Mouse (Mus musculus): ENCODE measurements around the gene Foxp3. TPM values are rescaled to one million over a fixed set of nuclear protein-coding genes. Genes with fewer than 3 reads are reported as not detected.

Gene Foxp3
- total and polyA plus RNA-seq, 2 experiments from 2014 or later = not detected

DNA sequence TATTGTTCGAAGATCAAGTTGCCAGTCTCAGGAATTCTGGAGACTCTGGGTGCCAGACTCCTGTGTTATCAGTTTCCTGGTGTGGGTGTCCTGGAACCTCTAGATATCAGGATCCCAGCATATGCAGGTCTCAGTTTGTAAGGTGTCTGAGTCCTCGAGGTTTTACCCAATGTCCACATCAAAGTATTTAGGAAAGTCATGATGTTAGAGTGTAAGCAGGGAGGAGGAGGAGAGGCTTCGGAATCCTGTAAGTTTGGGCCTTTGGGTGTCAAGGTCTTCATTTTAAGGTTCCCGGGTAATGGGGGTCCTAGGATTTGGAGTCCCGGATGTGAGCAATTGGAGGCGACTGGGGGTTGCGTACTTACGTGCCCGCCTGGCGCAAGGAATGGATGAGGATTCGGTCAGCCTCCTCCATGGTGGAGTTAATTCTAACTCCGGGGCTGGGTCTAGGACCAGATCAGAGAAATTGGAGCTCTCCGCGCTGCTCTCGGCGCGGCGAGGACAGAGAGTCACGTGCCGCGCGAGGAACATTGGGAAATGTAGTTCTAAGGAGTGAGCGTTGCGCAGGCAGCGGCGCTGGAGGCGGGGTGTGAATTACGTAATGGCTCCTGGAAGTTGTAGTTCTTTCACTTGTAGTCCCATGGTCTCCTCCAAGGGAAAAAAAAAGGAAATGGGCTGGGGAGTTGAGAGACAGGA is 31.6 kb downstream of the Foxp3 start, which contains the start of gene Ccdc22:
TSS of gene Ccdc22 (minus strand) at position 639 of the 696 bp plus-strand sequence.
- WGBS = 16% methylated on average over 28 of the region's 28 CpGs
- Histone ChIP-seq H3K4me3 (ENCODE audit: low read depth, low read length) (peak within 1 kb of the TSS; percentile 54), H3K27ac (ENCODE audit: low read depth) (no peak within 1 kb of the TSS), H3K27me3 (ENCODE audit: control insufficient read depth, insufficient read depth, low read length) (no peaks in the 10 kb centered on the region), H3K4me1 (ENCODE audit: control insufficient read depth, insufficient read depth) (no peaks in the 10 kb centered on the region), H3K36me3 (replicated peaks; ENCODE audit: control insufficient read depth, insufficient read depth, low read length) (no peaks in the 10 kb centered on the region), H3K9me3 (replicated peaks; ENCODE audit: control insufficient read depth, low read length) (no peaks in the 10 kb centered on the region), H3K4me2 (ENCODE audit: low read depth, low read length) (peak within 1 kb of the TSS; percentile 66), H3K9ac (replicated peaks; ENCODE audit: low read depth, low read length) (no peak within 1 kb of the TSS)
- TF ChIP-seq CTCF (IDR thresholded peaks at IDR 0.05; ENCODE audit: low read depth) (no peak), EP300 (IDR thresholded peaks at IDR 0.05; ENCODE audit: low read depth) (no peak)
- DNase-seq (ENCODE audit: low spot score) (peak; percentile 85), ATAC-seq (ENCODE audit: insufficient read depth, low read depth) (peak; percentile 95)

DNA sequence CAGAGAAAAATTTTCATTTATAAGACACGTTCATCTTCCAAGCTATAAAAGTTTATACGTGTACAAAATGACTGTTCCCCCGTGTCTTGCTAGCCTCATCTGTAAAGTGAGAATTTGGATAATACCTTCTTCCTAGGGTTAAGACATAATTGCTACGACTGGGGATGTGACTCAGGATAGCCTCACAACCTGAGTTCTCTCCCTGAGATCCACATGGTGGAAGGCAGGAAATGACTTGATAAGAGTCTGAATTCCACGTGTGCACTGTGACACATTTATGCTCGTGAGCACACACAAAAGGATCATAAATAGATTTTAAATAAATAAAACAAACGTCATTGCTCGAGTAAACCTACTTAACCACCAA is 32.1 kb downstream of the Foxp3 start:
- Histone ChIP-seq H3K27me3 (ENCODE audit: control insufficient read depth, insufficient read depth, low read length) (no peaks in the 10 kb centered on the region), H3K27ac (ENCODE audit: low read depth) (no peak overlapping the region), H3K9me3 (replicated peaks; ENCODE audit: control insufficient read depth, low read length) (no peaks in the 10 kb centered on the region), H3K9ac (replicated peaks; ENCODE audit: low read depth, low read length) (no peak overlapping the region), H3K4me3 (ENCODE audit: low read depth, low read length) (peak overlapping the region; percentile 54; the same call in 1 of the 2 replicates), H3K4me2 (ENCODE audit: low read depth, low read length) (no peak overlapping the region), H3K4me1 (ENCODE audit: control insufficient read depth, insufficient read depth) (no peaks in the 10 kb centered on the region), H3K36me3 (replicated peaks; ENCODE audit: control insufficient read depth, insufficient read depth, low read length) (no peaks in the 10 kb centered on the region)
- no peak for DNase-seq (ENCODE audit: low spot score)
- no peak for TF ChIP-seq EP300 (IDR thresholded peaks at IDR 0.05; ENCODE audit: low read depth)
- no peak for TF ChIP-seq CTCF (IDR thresholded peaks at IDR 0.05; ENCODE audit: low read depth)
- no peak for ATAC-seq (ENCODE audit: insufficient read depth, low read depth)
- 38% methylated on average over 8 of the region's 8 CpGs for WGBS

GRCm38 (mm10) chrX:7606783-7607182 is 33.3 kb downstream of the Foxp3 start, which contains the start of gene Cacna1f:
Gene Cacna1f, plus strand, starts transcription at chrX:7607083.
- no peaks in the 10 kb centered on the region for H3K36me3 ChIP-seq (replicated peaks; ENCODE audit: control insufficient read depth, insufficient read depth, low read length)
- no peaks in the 10 kb centered on the region for H3K27me3 ChIP-seq (ENCODE audit: control insufficient read depth, insufficient read depth, low read length)
- H3K4me3 ChIP-seq (ENCODE audit: low read depth, low read length) = no peak within 1 kb of the TSS
- no peaks in the 10 kb centered on the region for H3K9me3 ChIP-seq (replicated peaks; ENCODE audit: control insufficient read depth, low read length)
- H3K4me1 ChIP-seq (ENCODE audit: control insufficient read depth, insufficient read depth) = no peaks in the 10 kb centered on the region
- no peak within 1 kb of the TSS for H3K27ac ChIP-seq (ENCODE audit: low read depth)
- WGBS = 54% methylated on average over 6 of the region's 6 CpGs
- TF ChIP-seq EP300 (IDR thresholded peaks at IDR 0.05; ENCODE audit: low read depth) = no peak
- TF ChIP-seq CTCF (IDR thresholded peaks at IDR 0.05; ENCODE audit: low read depth) = no peak
- H3K9ac ChIP-seq (replicated peaks; ENCODE audit: low read depth, low read length) = no peak within 1 kb of the TSS
- no peak within 1 kb of the TSS for H3K4me2 ChIP-seq (ENCODE audit: low read depth, low read length)
- DNase-seq (ENCODE audit: low spot score) (no peak), ATAC-seq (ENCODE audit: insufficient read depth, low read depth) (no peak)

DNA sequence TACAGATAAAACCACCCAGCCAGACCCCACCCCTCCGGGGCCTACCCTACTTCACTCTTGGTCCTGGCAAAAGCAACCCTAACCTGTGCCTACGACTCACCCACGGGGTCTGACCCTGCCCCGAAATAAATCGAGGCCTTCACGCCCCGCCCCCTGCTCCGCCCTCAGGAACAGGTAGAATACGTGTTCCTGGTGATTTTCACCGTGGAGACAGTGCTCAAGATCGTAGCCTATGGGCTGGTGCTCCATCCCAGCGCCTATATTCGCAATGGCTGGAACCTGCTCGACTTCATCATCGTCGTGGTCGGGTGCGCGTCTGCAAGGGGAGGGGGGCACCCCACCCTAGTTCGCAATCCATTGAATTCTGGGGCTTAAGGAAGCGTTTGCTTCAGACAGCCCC is 36.6 kb downstream of the Foxp3 start:
- no peak for DNase-seq (ENCODE audit: low spot score)
- no peaks in the 10 kb centered on the region for H3K36me3 ChIP-seq (replicated peaks; ENCODE audit: control insufficient read depth, insufficient read depth, low read length)
- no peak overlapping the region for H3K27ac ChIP-seq (ENCODE audit: low read depth)
- ATAC-seq (ENCODE audit: insufficient read depth, low read depth) = no peak
- no peaks in the 10 kb centered on the region for H3K27me3 ChIP-seq (ENCODE audit: control insufficient read depth, insufficient read depth, low read length)
- peak overlapping the region; percentile 33 for H3K4me3 ChIP-seq (ENCODE audit: low read depth, low read length)
- H3K9ac ChIP-seq (replicated peaks; ENCODE audit: low read depth, low read length) = no peak overlapping the region
- WGBS = 22% methylated on average over 21 of the region's 21 CpGs
- no peaks in the 10 kb centered on the region for H3K4me1 ChIP-seq (ENCODE audit: control insufficient read depth, insufficient read depth)
- TF ChIP-seq CTCF (IDR thresholded peaks at IDR 0.05; ENCODE audit: low read depth) = no peak
- no peak for TF ChIP-seq EP300 (IDR thresholded peaks at IDR 0.05; ENCODE audit: low read depth)
- H3K4me2 ChIP-seq (ENCODE audit: low read depth, low read length) = peak overlapping the region; percentile 60
- no peaks in the 10 kb centered on the region for H3K9me3 ChIP-seq (replicated peaks; ENCODE audit: control insufficient read depth, low read length)

GRCm38 (mm10) chrX:7610536-7611258 is 37.3 kb downstream of the Foxp3 start:
- Histone ChIP-seq H3K9ac (replicated peaks; ENCODE audit: low read depth, low read length) (no peak overlapping the region), H3K27ac (ENCODE audit: low read depth) (no peak overlapping the region), H3K4me3 (ENCODE audit: low read depth, low read length) (peak overlapping the region; percentile 33), H3K9me3 (replicated peaks; ENCODE audit: control insufficient read depth, low read length) (no peaks in the 10 kb centered on the region), H3K36me3 (replicated peaks; ENCODE audit: control insufficient read depth, insufficient read depth, low read length) (no peaks in the 10 kb centered on the region), H3K4me1 (ENCODE audit: control insufficient read depth, insufficient read depth) (no peaks in the 10 kb centered on the region), H3K4me2 (ENCODE audit: low read depth, low read length) (peak overlapping the region; percentile 60), H3K27me3 (ENCODE audit: control insufficient read depth, insufficient read depth, low read length) (no peaks in the 10 kb centered on the region)
- TF ChIP-seq EP300 (IDR thresholded peaks at IDR 0.05; ENCODE audit: low read depth) (no peak), CTCF (IDR thresholded peaks at IDR 0.05; ENCODE audit: low read depth) (no peak)
- WGBS = 28% methylated on average over 26 of the region's 26 CpGs
- ATAC-seq (ENCODE audit: insufficient read depth, low read depth) = no peak
- DNase-seq (ENCODE audit: low spot score) = no peak
